Mouse (Mus musculus): Measurements from ENCODE around the gene Bcl9. TPM values are rescaled to one million over a fixed set of nuclear protein-coding genes. Genes with fewer than 3 reads are reported as not detected.

The Bcl9 gene
- polyA plus RNA-seq, 1 experiment from 2014 or later: 49.7 TPM

DNA sequence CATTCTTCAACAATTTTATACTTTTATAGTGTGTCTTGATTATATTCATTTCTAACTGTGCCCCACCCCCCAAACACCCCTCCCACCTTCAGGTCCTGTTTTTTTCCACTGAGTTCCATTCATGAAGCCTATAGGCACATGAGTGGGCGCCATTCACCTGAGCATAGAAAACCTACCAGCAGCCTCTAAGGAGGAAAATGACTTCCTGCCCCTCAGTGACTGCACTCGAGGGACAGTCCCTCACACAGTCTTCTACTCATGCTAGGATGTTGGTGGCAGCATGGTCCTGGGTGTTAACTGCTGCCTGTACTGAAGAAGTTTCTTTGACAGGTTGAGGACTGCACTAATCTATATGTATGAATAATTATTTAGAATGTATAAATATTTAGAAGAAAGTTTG lies 30.1 kb upstream of the Bcl9 start:
- 86% methylated on average over 2 of the region's 2 CpGs for WGBS
- ATAC-seq (ENCODE audit: insufficient read depth) (no peak), DNase-seq (no peak)
- no peak overlapping the region for H3K4me2 ChIP-seq
- no peaks in the 10 kb centered on the region; the same call in 1 of the 2 replicates for H3K9me3 ChIP-seq (ENCODE audit: low read depth, low read length)
- H3K9ac ChIP-seq: no peak overlapping the region
- H3K27me3 ChIP-seq (ENCODE audit: insufficient read depth, low read length): no peaks in the 10 kb centered on the region
- no peak overlapping the region for H3K27ac ChIP-seq (ENCODE audit: low read depth)
- H3K36me3 ChIP-seq (ENCODE audit: insufficient read depth): no peaks in the 10 kb centered on the region
- TF ChIP-seq CTCF (IDR thresholded peaks at IDR 0.05; ENCODE audit: low read depth): no peak
- H3K4me3 ChIP-seq (ENCODE audit: low read depth, low read length): no peak overlapping the region
- H3K4me1 ChIP-seq (ENCODE audit: insufficient read depth): no peaks in the 10 kb centered on the region

DNA sequence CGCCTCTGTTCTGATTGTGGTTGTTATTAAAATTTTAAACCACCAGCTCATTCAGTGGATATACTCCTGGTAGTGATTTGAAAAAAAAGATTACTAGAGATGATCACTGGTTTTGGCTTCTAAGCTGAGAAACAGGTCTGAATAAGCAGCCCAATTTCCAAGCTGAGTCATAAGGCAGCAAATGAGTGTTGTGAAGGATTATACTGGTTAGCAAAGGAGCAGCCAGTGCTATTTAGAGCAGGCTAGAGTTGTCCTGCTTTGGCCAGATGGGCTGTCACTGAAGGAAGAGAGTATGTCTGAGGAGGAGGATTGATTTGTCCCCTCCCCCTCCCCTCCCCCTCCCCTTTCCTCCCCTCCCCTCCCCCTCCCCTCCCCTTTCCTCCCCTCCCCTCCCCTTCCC lies 29.6 kb upstream of the Bcl9 start:
- TF ChIP-seq CTCF (IDR thresholded peaks at IDR 0.05; ENCODE audit: low read depth): no peak
- Histone ChIP-seq H3K9me3 (ENCODE audit: low read depth, low read length) (no peaks in the 10 kb centered on the region; the same call in 1 of the 2 replicates), H3K27ac (ENCODE audit: low read depth) (no peak overlapping the region), H3K36me3 (ENCODE audit: insufficient read depth) (no peaks in the 10 kb centered on the region), H3K4me1 (ENCODE audit: insufficient read depth) (no peaks in the 10 kb centered on the region), H3K4me3 (ENCODE audit: low read depth, low read length) (no peak overlapping the region), H3K4me2 (no peak overlapping the region), H3K27me3 (ENCODE audit: insufficient read depth, low read length) (no peaks in the 10 kb centered on the region), H3K9ac (no peak overlapping the region)
- DNase-seq (no peak), ATAC-seq (ENCODE audit: insufficient read depth) (no peak)
- WGBS: 90% methylated on average over 1 of the region's 1 CpGs

DNA sequence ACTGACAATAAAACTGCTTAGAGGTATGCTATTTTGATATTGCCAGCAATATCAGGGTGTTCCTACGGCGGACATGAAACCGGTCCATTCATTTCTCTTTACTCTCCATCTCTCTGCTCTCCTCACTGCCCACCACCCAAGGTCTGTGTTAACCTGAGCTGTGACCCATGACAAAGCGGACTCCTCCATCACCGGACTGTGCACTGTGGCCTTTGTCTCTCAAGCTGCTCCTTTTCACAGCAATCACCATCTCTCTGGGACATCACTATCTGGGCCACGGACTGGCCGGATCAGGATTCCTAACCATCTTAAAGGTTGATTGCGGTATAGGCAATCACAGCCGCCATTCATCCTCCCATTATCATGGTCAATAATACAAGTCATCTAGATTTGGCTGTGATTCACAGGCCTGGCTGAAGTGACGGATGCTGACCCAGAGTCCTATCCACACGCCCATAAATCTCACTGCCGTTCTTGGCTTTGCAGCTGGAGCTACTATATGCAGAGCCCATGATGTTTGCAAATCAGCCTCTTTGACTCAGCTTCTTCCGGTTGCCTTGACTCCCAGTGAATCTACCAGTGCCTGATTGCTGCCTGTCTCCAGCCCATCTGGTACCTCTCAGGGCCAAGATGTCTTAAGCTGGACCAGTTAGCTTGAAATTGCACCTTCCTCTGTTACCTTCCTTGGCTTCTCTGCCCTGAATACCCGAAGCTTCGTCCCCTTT lies 28.1 kb upstream of the Bcl9 start:
- 58% methylated on average over 15 of the region's 15 CpGs for WGBS
- TF ChIP-seq CTCF (IDR thresholded peaks at IDR 0.05; ENCODE audit: low read depth): no peak
- H3K27me3 ChIP-seq (ENCODE audit: insufficient read depth, low read length): no peaks in the 10 kb centered on the region
- H3K27ac ChIP-seq (ENCODE audit: low read depth): no peak overlapping the region
- H3K4me3 ChIP-seq (ENCODE audit: low read depth, low read length): no peak overlapping the region
- no peaks in the 10 kb centered on the region for H3K4me1 ChIP-seq (ENCODE audit: insufficient read depth)
- DNase-seq (peak; percentile 47), ATAC-seq (ENCODE audit: insufficient read depth) (peak; percentile 56; the same call in 1 of the 2 replicates)
- no peaks in the 10 kb centered on the region; the same call in 1 of the 2 replicates for H3K9me3 ChIP-seq (ENCODE audit: low read depth, low read length)
- no peak overlapping the region for H3K4me2 ChIP-seq
- H3K36me3 ChIP-seq (ENCODE audit: insufficient read depth): no peaks in the 10 kb centered on the region
- H3K9ac ChIP-seq: no peak overlapping the region

DNA sequence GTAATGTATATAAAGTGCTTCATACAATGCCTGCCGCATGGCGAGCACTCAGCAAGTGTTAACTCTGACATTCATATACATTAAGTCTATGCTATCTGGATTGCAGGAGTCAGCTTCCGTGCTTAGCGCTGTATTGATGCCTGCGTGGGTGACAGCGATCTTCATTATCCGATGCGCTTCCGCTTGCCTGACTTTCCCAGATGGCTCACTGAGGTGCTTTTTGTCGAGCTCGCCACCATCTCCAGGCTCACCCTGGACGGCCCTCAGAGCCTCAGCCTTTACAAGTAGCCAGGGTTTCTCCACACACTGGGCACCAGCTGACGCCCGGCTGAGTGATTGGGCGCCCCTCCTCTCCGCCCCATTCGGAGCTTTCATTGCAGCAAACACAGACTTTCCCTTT lies 26.3 kb upstream of the Bcl9 start:
- Histone ChIP-seq H3K4me2 (no peak overlapping the region), H3K36me3 (ENCODE audit: insufficient read depth) (no peaks in the 10 kb centered on the region), H3K9ac (no peak overlapping the region), H3K9me3 (ENCODE audit: low read depth, low read length) (no peaks in the 10 kb centered on the region; the same call in 1 of the 2 replicates), H3K27ac (ENCODE audit: low read depth) (no peak overlapping the region), H3K4me3 (ENCODE audit: low read depth, low read length) (no peak overlapping the region), H3K27me3 (ENCODE audit: insufficient read depth, low read length) (no peaks in the 10 kb centered on the region), H3K4me1 (ENCODE audit: insufficient read depth) (no peaks in the 10 kb centered on the region)
- WGBS: 41% methylated on average over 17 of the region's 17 CpGs
- no peak for TF ChIP-seq CTCF (IDR thresholded peaks at IDR 0.05; ENCODE audit: low read depth)
- DNase-seq: no peak
- no peak for ATAC-seq (ENCODE audit: insufficient read depth)

DNA sequence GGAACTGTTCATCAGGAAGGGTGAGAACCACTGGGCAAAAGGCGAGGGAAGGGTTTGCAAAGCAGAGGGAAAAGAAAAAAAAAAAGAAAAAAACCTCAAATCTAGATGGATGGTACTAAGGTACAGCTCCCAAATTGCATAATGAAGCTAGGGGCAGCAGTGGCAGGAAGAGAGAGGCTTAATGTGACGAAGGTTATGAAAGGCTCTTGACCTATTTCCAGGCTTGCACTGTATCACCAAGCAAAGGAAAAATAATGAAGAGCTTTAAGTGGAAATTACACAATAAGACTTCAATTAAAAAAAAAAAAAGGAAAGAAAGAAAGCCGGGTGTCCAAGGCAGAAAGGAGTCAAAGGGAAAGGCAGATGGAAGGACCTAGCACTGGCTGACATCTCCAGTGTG lies 19.6 kb upstream of the Bcl9 start:
- Histone ChIP-seq H3K27me3 (ENCODE audit: insufficient read depth, low read length) (no peaks in the 10 kb centered on the region), H3K9ac (no peak overlapping the region), H3K4me3 (ENCODE audit: low read depth, low read length) (no peak overlapping the region), H3K4me1 (ENCODE audit: insufficient read depth) (no peaks in the 10 kb centered on the region), H3K36me3 (ENCODE audit: insufficient read depth) (no peaks in the 10 kb centered on the region), H3K9me3 (ENCODE audit: low read depth, low read length) (no peaks in the 10 kb centered on the region), H3K27ac (ENCODE audit: low read depth) (no peak overlapping the region), H3K4me2 (no peak overlapping the region)
- ATAC-seq (ENCODE audit: insufficient read depth): no peak
- no peak for TF ChIP-seq CTCF (IDR thresholded peaks at IDR 0.05; ENCODE audit: low read depth)
- WGBS: 67% methylated on average over 3 of the region's 3 CpGs
- no peak for DNase-seq

DNA sequence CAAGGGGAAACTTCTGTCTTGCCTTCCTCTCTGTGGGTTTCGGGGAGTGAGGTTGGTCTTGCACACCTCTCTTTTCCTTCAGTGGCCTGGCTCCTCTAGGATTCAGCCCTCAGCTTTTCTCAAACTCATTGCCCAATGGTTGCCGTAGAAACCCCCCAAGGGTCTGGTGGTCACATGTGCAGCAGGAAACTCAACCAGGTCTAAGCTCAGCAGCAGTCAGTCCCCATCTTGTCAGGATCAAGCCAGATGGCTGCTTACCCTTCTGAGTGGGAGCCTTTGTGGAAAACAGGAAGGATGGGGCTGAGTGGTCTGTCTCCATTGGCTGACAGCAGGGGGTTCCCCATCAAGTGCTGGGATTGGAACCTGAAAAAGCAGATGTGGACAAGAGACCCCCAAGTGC lies 15.7 kb upstream of the Bcl9 start:
- no peak for ATAC-seq (ENCODE audit: insufficient read depth)
- no peak for DNase-seq
- Histone ChIP-seq H3K27me3 (ENCODE audit: insufficient read depth, low read length) (peaks cover 3% of the 10 kb centered on the region; the same call in 1 of the 2 replicates), H3K4me2 (no peak overlapping the region), H3K9me3 (ENCODE audit: low read depth, low read length) (no peaks in the 10 kb centered on the region), H3K27ac (ENCODE audit: low read depth) (no peak overlapping the region), H3K36me3 (ENCODE audit: insufficient read depth) (no peaks in the 10 kb centered on the region), H3K4me3 (ENCODE audit: low read depth, low read length) (no peak overlapping the region), H3K4me1 (ENCODE audit: insufficient read depth) (0 out of 2 replicates have a peak, but pooled peaks cover 3% of the 10 kb centered on the region), H3K9ac (no peak overlapping the region)
- 74% methylated on average over 2 of the region's 2 CpGs for WGBS
- no peak for TF ChIP-seq CTCF (IDR thresholded peaks at IDR 0.05; ENCODE audit: low read depth)

DNA sequence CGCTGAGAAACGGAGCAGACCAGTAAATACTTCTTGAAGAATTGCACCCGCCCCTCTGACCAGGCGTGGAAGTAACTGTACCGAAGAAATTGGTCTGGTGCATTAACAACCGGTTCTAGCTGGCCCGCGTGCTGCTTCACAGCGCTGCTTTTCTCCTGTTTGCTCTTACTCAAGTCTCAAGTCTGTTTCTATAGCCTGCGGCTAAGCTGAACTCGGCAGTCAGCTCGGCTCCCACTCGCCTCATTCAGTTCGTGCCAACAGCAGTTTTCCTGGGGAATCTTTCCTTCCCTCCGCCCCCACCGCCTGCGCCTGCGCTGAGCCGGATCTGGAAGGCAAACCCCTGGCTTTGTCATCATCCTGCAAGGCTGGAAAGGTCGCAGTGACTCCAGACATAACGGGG lies 14.3 kb upstream of the Bcl9 start:
- Histone ChIP-seq H3K27me3 (ENCODE audit: insufficient read depth, low read length) (peaks cover 3% of the 10 kb centered on the region; the same call in 1 of the 2 replicates), H3K9ac (peak overlapping the region; percentile 29; the same call in 1 of the 2 replicates), H3K36me3 (ENCODE audit: insufficient read depth) (no peaks in the 10 kb centered on the region), H3K9me3 (ENCODE audit: low read depth, low read length) (no peaks in the 10 kb centered on the region), H3K4me3 (ENCODE audit: low read depth, low read length) (peak overlapping the region; percentile 29), H3K4me2 (peak overlapping the region; percentile 57), H3K27ac (ENCODE audit: low read depth) (peak overlapping the region; percentile 30; the same call in 1 of the 2 replicates), H3K4me1 (ENCODE audit: insufficient read depth) (0 out of 2 replicates have a peak, but pooled peaks cover 3% of the 10 kb centered on the region)
- no peak for TF ChIP-seq CTCF (IDR thresholded peaks at IDR 0.05; ENCODE audit: low read depth)
- ATAC-seq (ENCODE audit: insufficient read depth) (peak; percentile 70), DNase-seq (peak; percentile 81)
- 13% methylated on average over 21 of the region's 21 CpGs for WGBS
